Mouse (Mus musculus) embryonic fibroblast, embryonic 13.5 days (primary cell): ENCODE data around the gene Gm9958. TPM values are rescaled to one million over a fixed set of nuclear protein-coding genes. Genes with fewer than 3 reads are reported as not detected.

Source experiments
- H3K27ac ChIP-seq: 2 replicates; pipeline ENCODE4 v1.5.1; 2012; ENCODE audit warnings: low read length, control low read depth, inconsistent platforms; ENCODE audit not compliant: insufficient read depth
- H3K4me1 ChIP-seq: 2 replicates; pipeline ENCODE4 v1.6.1; 2011; ENCODE audit warnings: low read length; ENCODE audit not compliant: control insufficient read depth, insufficient read depth
- H3K4me3 ChIP-seq: 2 replicates; pipeline ENCODE4 v1.5.1; 2011; ENCODE audit warnings: mild to moderate bottlenecking, control low read depth, low read length; ENCODE audit not compliant: insufficient read depth
- CTCF ChIP-seq: IDR thresholded peaks from 2 replicates; pipeline ENCODE4 v1.5.1; 2011; ENCODE audit warnings: mild to moderate bottlenecking, control low read depth, low read length, moderate library complexity, borderline replicate concordance; ENCODE audit not compliant: insufficient read depth
- POLR2A ChIP-seq: IDR thresholded peaks from 2 replicates; pipeline ENCODE4 v1.6.1; 2011; ENCODE audit warnings: low read depth, mild to moderate bottlenecking, control low read depth, low read length, moderate library complexity
- polyA plus RNA-seq: library from polyadenylated mRNA; stranded (reverse); fragments of >200 nt; gene quantifications from 2 replicates; pipeline ENCODE4 v1.2.4, GENCODE M21; 2011; ENCODE audit warnings: low read depth; ENCODE audit not compliant: missing spikeins, insufficient read length

Gm9958 gene
- polyA plus RNA-seq, 1 experiment = 1.1 TPM

- TF ChIP-seq CTCF = no peak
- no peak for TF ChIP-seq POLR2A
Observed at GRCm38 (mm10) chr5:90394322-90394721, 27.3 kb downstream of the Gm9958 start.

GRCm38 (mm10) chr5:90396817-90397216 lies 29.8 kb downstream of the Gm9958 start:
- Histone ChIP-seq H3K4me3 (no peak overlapping the region), H3K27ac (no peak overlapping the region)
- no peak for TF ChIP-seq POLR2A
- no peak for TF ChIP-seq CTCF

More at GRCm38 (mm10) chr5:90394322-90394721, 27.3 kb downstream of the Gm9958 start:
- Histone ChIP-seq H3K27ac (no peak overlapping the region), H3K4me3 (no peak overlapping the region), H3K4me1 (no peaks in the 10 kb centered on the region)

GRCm38 (mm10) chr5:90405210-90405609 lies 38.2 kb downstream of the Gm9958 start:
- no peak for TF ChIP-seq POLR2A
- TF ChIP-seq CTCF = peak; percentile 40; the same call in 1 of the 2 replicates
- Histone ChIP-seq H3K27ac (peak overlapping the region; percentile 35; the same call in 1 of the 2 replicates), H3K4me1 (peaks cover 9% of the 10 kb centered on the region), H3K4me3 (no peak overlapping the region)

More at GRCm38 (mm10) chr5:90396817-90397216, 29.8 kb downstream of the Gm9958 start:
- no peaks in the 10 kb centered on the region for H3K4me1 ChIP-seq

GRCm38 (mm10) chr5:90414142-90414924 lies 47.3 kb downstream of the Gm9958 start:
- TF ChIP-seq POLR2A = no peak
- no peak for TF ChIP-seq CTCF
- H3K4me1 ChIP-seq = no peaks in the 10 kb centered on the region
- no peak overlapping the region for H3K4me3 ChIP-seq
- no peak overlapping the region for H3K27ac ChIP-seq

- no peak overlapping the region for H3K27ac ChIP-seq
- TF ChIP-seq CTCF = no peak
- no peak for TF ChIP-seq POLR2A
Observed at GRCm38 (mm10) chr5:90414925-90415295, 47.9 kb downstream of the Gm9958 start.

More at GRCm38 (mm10) chr5:90414925-90415295, 47.9 kb downstream of the Gm9958 start:
- H3K4me3 ChIP-seq = no peak overlapping the region
- no peaks in the 10 kb centered on the region for H3K4me1 ChIP-seq

Other genes with a start within 250 kb of the Gm9958 start
- 32.0 and 40.7 TPM in 2 replicates for gene Cox18, start 143.2 kb upstream of the Gm9958 start, polyA plus RNA-seq
- gene Ankrd17, start 627 bp upstream of the Gm9958 start, polyA plus RNA-seq = 112 and 120 TPM in 2 replicates
- gene Alb, start 93.7 kb downstream of the Gm9958 start, polyA plus RNA-seq = not detected in 2 replicates
- not detected in 2 replicates for gene Afp, start 123.5 kb downstream of the Gm9958 start, polyA plus RNA-seq
- not detected in 2 replicates for gene Afm, start 151.7 kb downstream of the Gm9958 start, polyA plus RNA-seq
- gene 5830473C10Rik, start 193.9 kb downstream of the Gm9958 start, polyA plus RNA-seq = not detected in 2 replicates